ENCODE assay signal across 8 mouse cellular contexts in the genomic region with DNA sequence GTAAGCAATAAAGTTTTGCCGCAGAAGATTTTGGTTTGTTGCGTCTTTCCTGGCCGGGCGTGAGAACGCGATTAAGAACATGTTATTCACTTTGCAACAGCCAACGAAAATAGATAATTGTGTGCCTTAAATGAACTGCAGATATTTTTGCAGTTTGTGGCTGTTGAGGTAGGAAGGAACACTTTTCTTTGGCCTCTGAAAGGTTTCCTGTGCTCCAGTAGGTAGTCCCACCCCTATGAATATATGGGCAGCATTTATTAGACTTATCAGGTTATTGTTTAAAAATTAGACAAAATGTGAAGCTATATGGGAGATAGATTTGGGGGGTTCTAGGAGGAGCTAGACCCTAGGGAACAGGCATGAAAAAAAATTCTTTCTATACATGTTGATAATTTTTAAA.
A peak's percentile ranks its signal among the peaks of the same experiment; 100 is the strongest.
DNase-seq lines count a peak whose midpoint lies in the region; ATAC-seq and TF ChIP-seq lines count a peak whose summit lies in the region.

No protein-coding gene starts in this region.

- H3K4me1 ChIP-seq in heart, embryonic 11.5 days (ENCODE audit: control insufficient read depth, insufficient read depth, low read length): no peaks in the 10 kb centered on the region
- no peaks in the 10 kb centered on the region for H3K4me1 ChIP-seq in ES-Bruce4 (ENCODE audit: control insufficient read depth, insufficient read depth, low read length)
- H3K4me1 ChIP-seq in hindbrain, embryonic 10.5 days (replicated peaks): no peaks in the 10 kb centered on the region

- H3K36me3 ChIP-seq in heart, embryonic 11.5 days (ENCODE audit: control insufficient read depth, insufficient read depth, low read length): no peaks in the 10 kb centered on the region
- H3K36me3 ChIP-seq in ES-Bruce4 (ENCODE audit: control insufficient read depth, insufficient read depth, low read length, poor library complexity, severe bottlenecking): no peaks in the 10 kb centered on the region
- no peaks in the 10 kb centered on the region for H3K36me3 ChIP-seq in hindbrain, embryonic 10.5 days

- peak overlapping the region; percentile 49 for H3K4me2 ChIP-seq in heart, embryonic 11.5 days

- intact Hi-C loops in heart, postnatal 25 days (cut with DNase I): loop anchor here (5.0 kb wide), 3 partner anchors 276 to 1529 kb away; a partner anchor contains a TSS

- no peak overlapping the region for H3K27ac ChIP-seq in heart, embryonic 11.5 days (ENCODE audit: low read depth, low read length)
- H3K27ac ChIP-seq in ES-Bruce4 (ENCODE audit: insufficient read depth, low read length): no peak overlapping the region
- H3K27ac ChIP-seq in hindbrain, embryonic 10.5 days: peak overlapping the region; percentile 75

- no peaks in the 10 kb centered on the region for H3K9me3 ChIP-seq in heart, embryonic 11.5 days (replicated peaks; ENCODE audit: control insufficient read depth, low read length)
- no peaks in the 10 kb centered on the region for H3K9me3 ChIP-seq in ES-Bruce4 (replicated peaks; ENCODE audit: control insufficient read depth, insufficient read depth, low read length, poor library complexity, severe bottlenecking)
- H3K9me3 ChIP-seq in hindbrain, embryonic 10.5 days: no peaks in the 10 kb centered on the region

- DNase-seq in heart, postnatal 25 days (ENCODE audit: low spot score): no peak
- DNase-seq in hindbrain, embryonic 10.5 days (ENCODE audit: low spot score): no peak
- no peak for DNase-seq in spleen, postnatal 36 days (ENCODE audit: low spot score in 2 of 2)
- no peak for DNase-seq in cerebellum, postnatal 4 days (ENCODE audit: low spot score in 2 of 2)
- no peak for DNase-seq in frontal cortex, adult 2 months (ENCODE audit: extremely low spot score in 1 of 2, low spot score in 1 of 2)

- TF ChIP-seq EP300 in ES-Bruce4 (IDR thresholded peaks at IDR 0.05; ENCODE audit: insufficient read depth, low read depth, low read length): no peak

- TF ChIP-seq CTCF in ES-Bruce4 (IDR thresholded peaks at IDR 0.05; ENCODE audit: low read depth, low read length): no peak

- no peak for ATAC-seq in heart, embryonic 11.5 days (replicated peaks; ENCODE audit: insufficient number of reproducible peaks, low FRiP score, low TSS enrichment)
- ATAC-seq in megakaryocyte-erythroid progenitor cell, adult 5-6 weeks (replicated peaks; ENCODE audit: low FRiP score, low TSS enrichment, poor library complexity, severe bottlenecking): peak; percentile 84

- TF ChIP-seq POLR2A in ES-Bruce4 (IDR thresholded peaks at IDR 0.05; ENCODE audit: insufficient read depth, low read length): no peak

- peak overlapping the region; percentile 25 for H3K4me3 ChIP-seq in heart, embryonic 11.5 days (ENCODE audit: low read depth, low read length)
- peak overlapping the region; percentile 61 for H3K4me3 ChIP-seq in ES-Bruce4 (ENCODE audit: low read depth, low read length)
- H3K4me3 ChIP-seq in hindbrain, embryonic 10.5 days: peak overlapping the region; percentile 49

- H3K9ac ChIP-seq in heart, embryonic 11.5 days (ENCODE audit: low read depth, low read length): no peak overlapping the region
- H3K9ac ChIP-seq in ES-Bruce4 (ENCODE audit: low read depth, poor library complexity, severe bottlenecking): peak overlapping the region; percentile 58

- WGBS in heart, embryonic 11.5 days (ENCODE audit: insufficient replicate concordance): 31% methylated on average over 7 of the region's 7 CpGs
- 31% methylated on average over 7 of the region's 7 CpGs for WGBS in hindbrain, embryonic 10.5 days

- H3K27me3 ChIP-seq in heart, embryonic 11.5 days (ENCODE audit: control insufficient read depth, insufficient read depth, low read length): no peaks in the 10 kb centered on the region
- no peaks in the 10 kb centered on the region for H3K27me3 ChIP-seq in ES-Bruce4 (ENCODE audit: control insufficient read depth, insufficient read depth, low read length, poor library complexity, severe bottlenecking)
- no peaks in the 10 kb centered on the region for H3K27me3 ChIP-seq in hindbrain, embryonic 10.5 days (ENCODE audit: insufficient read depth, poor library complexity, severe bottlenecking)
